Mouse (Mus musculus): ENCODE measurements around the gene Zfp341. TPM values are rescaled to one million over a fixed set of nuclear protein-coding genes. Genes with fewer than 3 reads are reported as not detected.

Gene Zfp341
- polyA plus RNA-seq, 1 experiment from 2014 or later: 0.83 TPM

GRCm38 (mm10) chr2:154593025-154593424 is 20.1 kb upstream of the Zfp341 start:
- H3K4me2 ChIP-seq: no peak overlapping the region
- H3K9me3 ChIP-seq: no peaks in the 10 kb centered on the region
- 61% methylated on average over 3 of the region's 3 CpGs for WGBS
- H3K9ac ChIP-seq: no peak overlapping the region
- 0 out of 2 replicates have a peak, but pooled peaks cover 7% of the 10 kb centered on the region for H3K36me3 ChIP-seq
- no peaks in the 10 kb centered on the region for H3K4me1 ChIP-seq
- ATAC-seq (ENCODE audit: insufficient read depth, low FRiP score, low read depth): no peak
- H3K27me3 ChIP-seq (replicated peaks): no peaks in the 10 kb centered on the region
- no peak overlapping the region for H3K4me3 ChIP-seq (replicated peaks)
- H3K27ac ChIP-seq: no peak overlapping the region

- Histone ChIP-seq H3K4me1 (no peaks in the 10 kb centered on the region), H3K9me3 (no peaks in the 10 kb centered on the region), H3K27me3 (replicated peaks) (no peaks in the 10 kb centered on the region), H3K4me3 (replicated peaks) (no peak overlapping the region), H3K4me2 (no peak overlapping the region), H3K36me3 (0 out of 2 replicates have a peak, but pooled peaks cover 7% of the 10 kb centered on the region), H3K9ac (no peak overlapping the region), H3K27ac (no peak overlapping the region)
- 75% methylated on average over 5 of the region's 5 CpGs for WGBS
- no peak for ATAC-seq (ENCODE audit: insufficient read depth, low FRiP score, low read depth)
Observed at GRCm38 (mm10) chr2:154595775-154596174, 17.3 kb upstream of the Zfp341 start.

- Histone ChIP-seq H3K9ac (no peak overlapping the region), H3K9me3 (no peaks in the 10 kb centered on the region), H3K4me1 (0 out of 2 replicates have a peak, but pooled peaks cover under 1% of the 10 kb centered on the region), H3K27ac (no peak overlapping the region), H3K27me3 (replicated peaks) (no peaks in the 10 kb centered on the region), H3K4me3 (replicated peaks) (no peak overlapping the region), H3K4me2 (no peak overlapping the region), H3K36me3 (0 out of 2 replicates have a peak, but pooled peaks cover 7% of the 10 kb centered on the region)
- no peak for ATAC-seq (ENCODE audit: insufficient read depth, low FRiP score, low read depth)
- WGBS: 90% methylated on average over 3 of the region's 3 CpGs
Observed at GRCm38 (mm10) chr2:154597399-154597798, 15.7 kb upstream of the Zfp341 start.

DNA sequence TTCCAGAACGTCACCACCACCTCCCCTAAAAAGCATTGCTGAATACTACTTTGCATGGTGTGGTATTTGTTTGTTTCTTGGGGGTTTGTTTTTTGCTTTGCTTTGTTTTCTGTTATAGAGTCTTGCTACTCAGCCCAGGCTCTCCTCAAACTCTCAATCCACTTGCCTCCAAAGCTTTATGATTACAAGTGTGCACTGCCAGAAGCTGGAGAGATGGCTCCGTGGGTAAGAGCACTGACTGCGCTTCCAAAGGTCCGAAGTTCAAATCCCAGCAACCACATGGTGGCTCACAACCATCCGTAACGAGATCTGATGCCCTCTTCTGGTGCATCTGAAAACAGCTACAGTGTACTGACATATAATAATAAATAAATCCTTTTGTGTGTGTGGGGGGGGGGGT is 12.5 kb upstream of the Zfp341 start:
- H3K9ac ChIP-seq: no peak overlapping the region
- ATAC-seq (ENCODE audit: insufficient read depth, low FRiP score, low read depth): no peak
- no peak overlapping the region for H3K4me3 ChIP-seq (replicated peaks)
- WGBS: 73% methylated on average over 6 of the region's 6 CpGs
- H3K9me3 ChIP-seq: no peaks in the 10 kb centered on the region
- peaks cover 10% of the 10 kb centered on the region; the same call in 1 of the 2 replicates for H3K4me1 ChIP-seq
- H3K4me2 ChIP-seq: no peak overlapping the region
- no peaks in the 10 kb centered on the region for H3K36me3 ChIP-seq
- no peak overlapping the region for H3K27ac ChIP-seq
- H3K27me3 ChIP-seq (replicated peaks): no peaks in the 10 kb centered on the region

GRCm38 (mm10) chr2:154601324-154601723 is 11.8 kb upstream of the Zfp341 start:
- 61% methylated on average over 3 of the region's 3 CpGs for WGBS
- Histone ChIP-seq H3K27me3 (replicated peaks) (no peaks in the 10 kb centered on the region), H3K4me3 (replicated peaks) (no peak overlapping the region), H3K4me1 (peaks cover 10% of the 10 kb centered on the region; the same call in 1 of the 2 replicates), H3K36me3 (no peaks in the 10 kb centered on the region), H3K27ac (no peak overlapping the region), H3K9me3 (no peaks in the 10 kb centered on the region), H3K4me2 (no peak overlapping the region), H3K9ac (no peak overlapping the region)
- ATAC-seq (ENCODE audit: insufficient read depth, low FRiP score, low read depth): no peak

- H3K4me2 ChIP-seq: peak overlapping the region; percentile 60
- no peaks in the 10 kb centered on the region for H3K36me3 ChIP-seq
- peak overlapping the region; percentile 80 for H3K4me3 ChIP-seq (replicated peaks)
- no peaks in the 10 kb centered on the region for H3K27me3 ChIP-seq (replicated peaks)
- H3K4me1 ChIP-seq: peaks cover 10% of the 10 kb centered on the region; the same call in 1 of the 2 replicates
- peak overlapping the region; percentile 84 for H3K9ac ChIP-seq
- H3K27ac ChIP-seq: peak overlapping the region; percentile 58
- no peaks in the 10 kb centered on the region for H3K9me3 ChIP-seq
- WGBS: 14% methylated on average over 22 of the region's 22 CpGs
- ATAC-seq (ENCODE audit: insufficient read depth, low FRiP score, low read depth): no peak; the same call in 1 of the 2 replicates
Observed at GRCm38 (mm10) chr2:154603007-154603637, 10.0 kb upstream of the Zfp341 start.

DNA sequence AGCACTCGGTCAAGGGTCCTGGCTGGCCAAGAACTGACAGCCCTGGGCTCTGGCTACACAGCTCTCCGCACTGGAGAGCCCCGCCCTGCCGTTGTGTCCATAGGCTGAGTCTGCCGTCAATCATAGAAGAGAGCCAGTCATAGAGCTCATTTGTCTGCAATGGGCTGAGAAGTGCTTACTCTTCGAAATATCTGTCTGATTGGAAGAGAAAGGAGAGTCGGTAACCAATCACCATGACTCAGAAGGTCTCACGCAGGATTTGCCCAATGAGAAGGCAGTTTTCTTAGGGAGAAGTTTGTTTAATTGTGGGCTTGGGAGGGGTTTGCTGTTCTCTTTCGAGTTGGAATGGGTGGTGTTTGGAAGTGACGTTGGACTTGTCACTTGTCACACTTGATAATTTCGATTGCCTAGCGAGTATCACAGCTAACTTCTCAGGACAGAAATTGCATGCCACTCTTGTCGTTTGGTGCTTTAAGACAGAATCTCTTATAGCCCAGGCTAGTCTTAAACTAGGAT is 9.4 kb upstream of the Zfp341 start, which contains the start of gene Pxmp4:
Pxmp4 (minus strand) TSS at position 71 of the 516 bp plus-strand sequence.
- peaks cover 10% of the 10 kb centered on the region; the same call in 1 of the 2 replicates for H3K4me1 ChIP-seq
- H3K4me3 ChIP-seq (replicated peaks): peak within 1 kb of the TSS; percentile 80
- peak within 1 kb of the TSS; percentile 60 for H3K4me2 ChIP-seq
- peak within 1 kb of the TSS; percentile 84 for H3K9ac ChIP-seq
- no peaks in the 10 kb centered on the region for H3K27me3 ChIP-seq (replicated peaks)
- H3K36me3 ChIP-seq: no peaks in the 10 kb centered on the region
- no peaks in the 10 kb centered on the region for H3K9me3 ChIP-seq
- under 1% methylated on average over 13 of the region's 13 CpGs for WGBS
- peak; percentile 100 for ATAC-seq (ENCODE audit: insufficient read depth, low FRiP score, low read depth)
- peak within 1 kb of the TSS; percentile 58 for H3K27ac ChIP-seq

DNA sequence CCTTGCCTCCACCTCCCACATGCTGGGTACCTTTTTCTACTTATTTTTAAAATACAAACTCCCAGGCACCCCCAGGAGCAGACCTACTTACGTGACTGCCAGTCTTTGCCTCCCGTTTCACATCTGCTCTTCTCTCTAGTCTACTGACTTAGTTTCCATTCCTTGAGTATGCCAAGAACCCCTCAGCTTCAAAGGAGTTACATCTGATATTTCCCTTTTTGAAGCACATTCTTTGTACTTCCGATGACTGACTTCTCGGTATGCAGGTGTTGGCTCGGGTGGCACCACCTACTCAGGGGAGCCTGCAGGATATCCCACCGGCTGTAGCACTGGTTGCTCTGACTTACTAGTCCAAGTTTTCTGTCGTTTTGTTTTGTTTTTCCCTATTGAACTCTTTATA is 8.9 kb upstream of the Zfp341 start:
- Histone ChIP-seq H3K27ac (peak overlapping the region; percentile 32; the same call in 1 of the 2 replicates), H3K4me2 (peak overlapping the region; percentile 60), H3K4me1 (peaks cover 10% of the 10 kb centered on the region; the same call in 1 of the 2 replicates), H3K36me3 (no peaks in the 10 kb centered on the region), H3K27me3 (replicated peaks) (no peaks in the 10 kb centered on the region), H3K9me3 (no peaks in the 10 kb centered on the region), H3K9ac (no peak overlapping the region), H3K4me3 (replicated peaks) (peak overlapping the region; percentile 80)
- WGBS: 28% methylated on average over 7 of the region's 7 CpGs
- no peak for ATAC-seq (ENCODE audit: insufficient read depth, low FRiP score, low read depth)

- ATAC-seq (ENCODE audit: insufficient read depth, low FRiP score, low read depth): no peak
- Histone ChIP-seq H3K27ac (no peak overlapping the region), H3K4me3 (replicated peaks) (no peak overlapping the region), H3K27me3 (replicated peaks) (no peaks in the 10 kb centered on the region), H3K4me2 (no peak overlapping the region), H3K4me1 (peaks cover 10% of the 10 kb centered on the region; the same call in 1 of the 2 replicates), H3K9ac (no peak overlapping the region), H3K36me3 (no peaks in the 10 kb centered on the region), H3K9me3 (no peaks in the 10 kb centered on the region)
- 82% methylated on average over 1 of the region's 1 CpGs for WGBS
Observed at GRCm38 (mm10) chr2:154606965-154607364, 6.1 kb upstream of the Zfp341 start.

DNA sequence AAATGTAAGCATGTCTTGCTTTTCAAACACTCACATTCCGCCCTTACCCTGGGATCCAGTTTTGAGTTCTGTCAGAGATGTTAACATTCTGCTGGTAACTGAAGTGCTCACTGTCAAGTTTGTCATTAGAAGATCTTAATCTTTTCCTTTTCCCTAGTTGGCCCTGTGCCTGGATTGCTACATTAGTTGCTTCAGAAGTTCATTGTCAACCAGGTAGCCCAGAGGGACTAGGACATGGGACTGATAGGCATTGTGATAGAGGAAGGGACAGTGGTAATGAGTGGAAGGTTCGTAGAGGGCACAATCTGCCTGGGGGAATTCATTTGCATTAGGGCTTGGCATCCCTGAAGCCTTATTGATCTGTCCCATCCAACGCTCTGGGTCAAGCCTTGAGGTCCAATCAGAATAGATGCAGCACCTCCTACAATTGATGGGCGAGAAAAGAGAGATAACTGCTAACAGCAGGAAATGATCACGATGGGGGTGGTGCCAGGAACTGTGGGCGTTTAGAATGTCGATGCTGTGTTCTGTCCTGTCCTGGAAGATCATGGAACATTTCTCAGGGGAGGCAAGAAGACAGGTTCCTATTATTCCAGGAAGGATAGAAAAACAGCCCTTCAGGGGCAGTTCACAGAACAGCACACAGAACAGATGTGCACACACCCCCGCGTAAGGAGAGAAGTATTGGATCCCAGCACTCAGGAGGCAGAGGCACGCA is 3.9 kb upstream of the Zfp341 start:
- H3K9me3 ChIP-seq: no peaks in the 10 kb centered on the region
- WGBS: 60% methylated on average over 10 of the region's 10 CpGs
- H3K9ac ChIP-seq: no peak overlapping the region
- H3K27me3 ChIP-seq (replicated peaks): no peaks in the 10 kb centered on the region
- H3K4me3 ChIP-seq (replicated peaks): no peak overlapping the region
- ATAC-seq (ENCODE audit: insufficient read depth, low FRiP score, low read depth): no peak
- no peaks in the 10 kb centered on the region for H3K36me3 ChIP-seq
- peaks cover 5% of the 10 kb centered on the region; the same call in 1 of the 2 replicates for H3K4me1 ChIP-seq
- no peak overlapping the region for H3K4me2 ChIP-seq
- H3K27ac ChIP-seq: no peak overlapping the region

- H3K9me3 ChIP-seq: no peaks in the 10 kb centered on the region
- peak overlapping the region; percentile 11; the same call in 1 of the 2 replicates for H3K27ac ChIP-seq
- no peak overlapping the region for H3K9ac ChIP-seq
- peaks cover 5% of the 10 kb centered on the region; the same call in 1 of the 2 replicates for H3K4me1 ChIP-seq
- ATAC-seq (ENCODE audit: insufficient read depth, low FRiP score, low read depth): no peak
- 59% methylated on average over 19 of the region's 19 CpGs for WGBS
- no peaks in the 10 kb centered on the region for H3K36me3 ChIP-seq
- H3K4me2 ChIP-seq: peak overlapping the region; percentile 20; the same call in 1 of the 2 replicates
- no peak overlapping the region for H3K4me3 ChIP-seq (replicated peaks)
- H3K27me3 ChIP-seq (replicated peaks): no peaks in the 10 kb centered on the region
Observed at GRCm38 (mm10) chr2:154614841-154615576, 1.9 kb downstream of the Zfp341 start.

Data from stomach, embryonic 15.5 days (tissue).